Mouse (Mus musculus) bone marrow, adult 2 months (tissue): ENCODE data around the gene Glis1.

Experiments
- CTCF ChIP-seq: fragments of 200-500 bp; IDR thresholded peaks from 2 replicates; pipeline ENCODE4 v1.5.1; 2011; ENCODE audit warnings: low read length, control low read depth; ENCODE audit not compliant: control insufficient read depth, insufficient read depth
- POLR2A ChIP-seq: fragments of 200-500 bp; IDR thresholded peaks from 2 replicates; pipeline ENCODE4 v1.6.1; 2011; ENCODE audit warnings: low read depth, mild to moderate bottlenecking, control low read depth, low read length, borderline replicate concordance; ENCODE audit not compliant: control insufficient read depth

DNA sequence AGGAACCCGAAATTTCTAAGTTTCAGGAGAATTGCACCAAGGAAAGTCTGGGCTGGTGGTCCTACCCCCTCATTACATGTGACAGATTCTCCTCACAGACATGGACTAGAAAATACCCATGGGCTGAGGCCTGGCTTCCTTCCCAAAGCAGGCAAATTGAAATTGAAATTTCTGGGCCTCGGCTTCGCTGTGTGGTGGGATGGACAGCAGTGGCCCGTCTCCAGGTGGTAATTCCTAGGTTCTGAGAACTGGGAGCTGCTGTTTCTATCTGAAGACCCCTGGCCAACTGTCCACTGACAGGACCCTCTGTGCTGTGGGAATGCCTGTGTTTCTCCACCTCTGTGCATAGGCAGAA, 49.8 kb downstream of the Glis1 start:
- TF ChIP-seq CTCF (no peak), POLR2A (no peak)
